Mouse (Mus musculus): ENCODE results near the gene Gramd1b. TPM values are rescaled to one million over a fixed set of nuclear protein-coding genes. Genes with fewer than 3 reads are reported as not detected.
A peak's percentile ranks its signal among the peaks of the same experiment; 100 is the strongest.

The Gramd1b gene
- polyA plus RNA-seq, 1 experiment from 2014 or later: 6.1 TPM

DNA sequence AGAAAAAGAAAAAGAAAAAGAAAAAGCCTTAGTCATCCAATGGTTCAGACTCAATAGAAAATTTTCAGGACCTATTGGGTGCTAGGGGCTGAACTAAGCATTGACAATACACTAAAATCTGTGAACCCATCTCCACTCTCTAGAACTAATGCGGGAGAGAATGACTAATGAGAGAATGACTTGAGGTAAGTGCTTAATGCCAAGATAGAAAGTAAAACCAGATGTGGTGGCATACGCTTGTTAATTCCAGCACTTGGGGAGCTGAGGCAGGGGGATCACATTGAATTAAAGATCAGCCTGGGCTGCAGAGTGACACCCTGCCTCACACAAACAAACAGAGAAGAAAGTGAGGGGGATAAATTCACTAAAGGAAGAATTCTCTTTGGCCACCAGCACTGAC is 131.0 kb downstream of the Gramd1b start:
- DNase-seq (ENCODE audit: low spot score): no peak

- DNase-seq (ENCODE audit: low spot score): no peak
Observed at GRCm38 (mm10) chr9:40399359-40399932, 131.7 kb downstream of the Gramd1b start.

GRCm38 (mm10) chr9:40397471-40398245 is 133.5 kb downstream of the Gramd1b start:
- no peak for DNase-seq (ENCODE audit: low spot score)

- peak; percentile 85 for DNase-seq (ENCODE audit: low spot score)
Observed at GRCm38 (mm10) chr9:40397036-40397435, 134.1 kb downstream of the Gramd1b start.

- no peak for DNase-seq (ENCODE audit: low spot score)
Observed at GRCm38 (mm10) chr9:40396171-40396570, 135.0 kb downstream of the Gramd1b start.

DNA sequence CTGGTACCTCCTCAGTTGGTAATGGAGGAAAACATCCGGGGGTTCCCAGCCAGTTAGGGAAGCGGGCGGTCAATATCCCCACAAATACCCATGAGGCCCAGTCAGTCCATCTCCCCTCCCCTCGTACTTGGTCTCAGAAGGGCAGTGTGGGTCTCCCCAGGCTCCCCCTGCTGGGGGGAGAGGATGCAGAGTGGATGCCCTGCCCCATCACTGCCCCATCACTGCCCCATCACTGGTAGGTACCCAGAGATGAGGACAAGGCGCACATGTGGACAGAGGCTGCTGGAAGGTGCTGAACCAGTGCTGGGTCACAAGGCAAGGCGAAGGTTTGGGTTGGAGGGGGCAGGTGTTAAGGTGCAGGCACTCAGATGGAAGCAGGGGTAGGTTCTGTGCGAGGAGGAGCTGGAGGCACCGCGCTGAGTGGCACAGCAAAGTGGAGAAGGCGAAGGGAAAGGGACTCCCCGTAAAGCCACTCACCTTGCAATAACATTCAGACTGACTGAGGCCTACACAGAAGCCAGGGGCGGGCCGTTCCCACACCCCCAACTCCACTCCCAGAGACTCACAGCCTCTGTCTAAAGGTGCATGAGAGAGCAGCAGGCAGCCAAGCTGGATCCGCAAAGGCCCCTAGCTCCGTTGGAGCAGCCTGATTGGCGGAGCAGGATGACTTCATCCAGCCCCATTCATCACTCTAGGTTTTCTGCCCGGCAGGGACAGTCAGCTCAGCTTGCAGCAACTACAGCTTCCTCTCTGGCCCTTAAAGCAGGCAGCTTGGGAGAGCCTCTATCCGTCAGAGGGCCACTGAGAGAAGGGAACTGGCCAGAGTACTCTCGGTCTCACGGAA is 139.1 kb downstream of the Gramd1b start:
- no peak for DNase-seq (ENCODE audit: low spot score)

- DNase-seq (ENCODE audit: low spot score): no peak
Observed at GRCm38 (mm10) chr9:40391359-40391758, 139.8 kb downstream of the Gramd1b start.

DNA sequence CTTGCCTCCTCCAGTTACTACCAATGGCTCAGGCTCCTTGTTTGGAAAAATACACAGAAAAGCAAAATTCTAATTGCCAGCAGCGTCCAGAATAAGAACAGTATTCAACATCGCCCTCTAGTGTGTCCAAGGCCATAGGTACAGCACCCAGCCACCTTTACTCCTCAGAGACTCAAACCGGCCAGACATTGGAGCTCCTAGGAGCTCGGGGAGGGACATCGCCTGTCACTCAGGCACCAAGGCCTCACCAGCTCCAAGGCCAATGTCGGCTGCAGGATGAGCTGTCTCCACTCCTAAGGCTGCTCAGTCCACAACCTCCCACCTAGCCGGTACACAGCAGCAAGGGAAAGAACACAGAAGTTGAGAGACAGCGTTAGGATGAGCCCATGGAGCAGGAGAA is 140.3 kb downstream of the Gramd1b start:
- no peak for DNase-seq (ENCODE audit: low spot score)

- DNase-seq (ENCODE audit: low spot score): no peak
Observed at GRCm38 (mm10) chr9:40390396-40390760, 140.8 kb downstream of the Gramd1b start.

DNA sequence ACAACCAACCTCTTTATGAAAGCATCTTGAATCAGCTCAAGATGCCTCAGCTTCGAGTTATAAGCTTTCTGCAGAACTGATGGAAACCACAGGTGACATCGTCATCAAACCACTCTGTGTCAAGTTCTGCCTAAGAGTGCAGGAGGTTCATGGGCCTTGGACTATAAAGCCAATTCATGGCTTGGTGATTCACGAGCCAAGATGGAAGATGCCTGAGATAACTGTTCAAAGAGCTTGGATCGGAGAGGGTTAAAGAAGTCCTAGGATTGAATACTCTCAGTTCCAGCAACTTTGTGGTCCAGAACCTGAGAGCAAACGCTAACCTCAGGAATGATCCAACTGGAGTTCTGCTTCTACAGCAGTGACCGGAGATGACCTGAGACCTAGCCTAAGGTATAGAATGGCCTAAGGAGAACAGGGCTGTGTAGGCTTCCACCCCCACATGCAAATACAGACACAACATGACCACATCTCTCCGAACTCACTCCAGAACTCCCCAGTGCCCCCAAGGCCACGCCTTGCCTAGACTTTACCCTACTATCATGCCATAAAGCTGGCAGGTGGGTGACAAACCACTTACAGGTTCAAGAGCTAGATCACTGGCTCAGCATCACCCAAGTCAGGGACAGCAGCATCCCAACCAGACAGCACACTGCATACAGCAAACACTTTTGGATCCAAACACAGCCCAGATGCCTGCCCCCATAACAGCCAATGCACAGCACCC is 141.4 kb downstream of the Gramd1b start:
- no peak for DNase-seq (ENCODE audit: low spot score)

- no peak for DNase-seq (ENCODE audit: low spot score)
Observed at GRCm38 (mm10) chr9:40389175-40389574, 142.0 kb downstream of the Gramd1b start.

- no peak for DNase-seq (ENCODE audit: low spot score)
Observed at GRCm38 (mm10) chr9:40384781-40385180, 146.4 kb downstream of the Gramd1b start.

- no peak for DNase-seq (ENCODE audit: low spot score)
Observed at GRCm38 (mm10) chr9:40382508-40382907, 148.7 kb downstream of the Gramd1b start.

DNA sequence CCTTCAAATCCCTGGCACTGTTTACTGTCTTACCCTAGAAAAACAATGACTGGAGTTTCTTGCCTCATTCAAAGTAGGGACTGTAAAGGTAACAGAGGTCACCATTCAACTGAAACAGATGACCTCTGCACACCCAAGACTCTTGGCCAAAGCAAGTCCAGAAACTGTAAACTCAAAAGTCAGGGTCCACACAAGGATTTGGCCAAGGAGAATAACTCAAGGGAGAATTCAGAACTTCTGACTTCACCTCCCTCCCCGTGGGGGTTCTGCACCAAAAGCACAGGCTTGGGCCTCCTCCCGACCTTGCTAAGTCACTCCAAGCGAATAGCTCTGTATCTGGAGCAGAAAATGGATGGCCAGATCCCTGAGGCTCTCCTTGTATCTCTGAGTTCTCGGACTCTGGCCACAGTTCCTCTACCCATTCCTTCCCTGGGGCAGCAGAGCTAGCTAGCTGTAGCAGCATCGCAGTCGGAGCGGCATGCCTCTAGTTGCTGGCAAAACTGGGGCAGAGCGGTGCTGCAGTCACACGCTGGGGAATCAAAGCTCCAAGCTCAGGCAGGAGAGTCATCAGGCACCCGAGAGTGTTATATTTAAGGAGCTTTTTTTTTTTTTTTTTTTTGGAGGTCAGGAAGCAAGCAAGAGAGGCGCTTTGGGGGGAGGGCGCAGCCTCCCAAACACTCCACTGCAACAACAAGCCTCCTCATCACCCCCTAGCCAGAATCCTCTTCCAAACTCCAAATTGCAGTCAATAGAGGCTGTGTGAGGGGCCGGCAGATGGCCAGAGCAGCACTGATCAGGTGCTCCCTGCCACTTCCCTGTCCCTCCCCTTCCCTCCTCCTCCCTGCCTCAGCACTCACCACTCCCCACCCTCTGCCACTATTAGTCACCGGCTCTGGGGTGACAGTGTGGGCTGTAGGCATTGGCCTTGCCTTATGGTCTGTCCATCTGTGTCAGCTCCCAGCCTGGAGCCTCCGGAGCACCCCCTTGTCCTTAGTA is 149.5 kb downstream of the Gramd1b start:
- DNase-seq (ENCODE audit: low spot score): no peak

- DNase-seq (ENCODE audit: low spot score): no peak
Observed at GRCm38 (mm10) chr9:40376711-40377410, 154.3 kb downstream of the Gramd1b start.

DNA sequence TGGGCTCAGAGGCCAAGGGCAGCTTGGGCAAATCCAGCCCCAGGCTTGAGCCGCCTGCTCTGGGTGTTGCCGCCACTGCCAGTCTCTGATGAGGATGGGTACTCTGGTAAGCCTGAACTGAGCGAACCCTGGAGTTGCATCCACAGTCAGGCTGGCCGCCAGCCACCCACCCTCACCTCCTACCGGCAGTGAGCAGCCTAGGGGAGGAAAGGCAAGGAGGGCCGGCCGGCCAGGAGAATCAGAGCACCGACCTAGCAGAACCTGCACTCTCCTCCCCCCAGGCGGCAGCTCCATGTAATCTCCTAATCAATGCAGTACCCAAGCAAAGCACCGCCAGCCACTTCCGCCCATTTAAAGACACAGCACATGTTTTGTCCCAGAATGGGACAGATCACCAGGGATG is 155.0 kb downstream of the Gramd1b start:
- no peak for DNase-seq (ENCODE audit: low spot score)

DNA sequence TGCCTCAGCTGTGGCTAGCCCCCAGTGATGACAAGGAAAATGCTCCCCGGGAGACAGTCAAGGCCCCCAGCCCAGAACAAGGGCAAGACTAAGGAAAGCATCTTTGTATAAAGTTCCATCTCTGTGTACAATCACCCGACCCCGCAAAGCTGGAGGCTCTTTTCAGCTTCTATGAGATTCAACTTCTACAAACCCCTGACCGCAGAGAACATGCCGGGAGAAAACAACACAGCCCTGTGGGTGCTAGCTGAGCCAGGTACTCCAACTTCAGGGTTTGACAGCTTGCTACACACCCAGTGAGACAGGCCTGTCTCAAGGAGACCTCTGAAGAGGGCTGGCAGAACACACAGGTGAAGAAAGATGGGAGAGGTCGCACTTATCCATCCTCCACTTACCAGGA is 155.7 kb downstream of the Gramd1b start:
- no peak for DNase-seq (ENCODE audit: low spot score)

DNA sequence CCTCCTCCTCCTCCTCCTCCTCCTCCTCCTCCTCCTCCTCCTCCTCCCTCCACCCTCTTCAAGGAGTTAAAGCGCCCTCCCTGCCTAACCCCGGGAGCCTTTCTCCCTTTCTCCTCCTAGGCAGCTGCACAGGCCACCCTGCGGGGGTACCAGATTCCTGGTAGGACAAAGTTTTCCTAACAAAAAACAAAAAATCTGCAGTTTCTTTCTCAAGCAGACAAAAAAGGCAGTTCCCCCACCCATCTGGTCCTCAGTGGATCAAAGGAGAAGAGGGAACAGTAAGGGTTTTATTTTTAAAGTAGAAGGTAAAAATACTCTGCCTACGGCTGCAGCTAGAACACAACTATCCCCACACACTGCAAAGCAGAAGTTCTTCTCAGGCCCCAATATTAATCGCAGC is 156.2 kb downstream of the Gramd1b start:
- DNase-seq (ENCODE audit: low spot score): no peak

DNA sequence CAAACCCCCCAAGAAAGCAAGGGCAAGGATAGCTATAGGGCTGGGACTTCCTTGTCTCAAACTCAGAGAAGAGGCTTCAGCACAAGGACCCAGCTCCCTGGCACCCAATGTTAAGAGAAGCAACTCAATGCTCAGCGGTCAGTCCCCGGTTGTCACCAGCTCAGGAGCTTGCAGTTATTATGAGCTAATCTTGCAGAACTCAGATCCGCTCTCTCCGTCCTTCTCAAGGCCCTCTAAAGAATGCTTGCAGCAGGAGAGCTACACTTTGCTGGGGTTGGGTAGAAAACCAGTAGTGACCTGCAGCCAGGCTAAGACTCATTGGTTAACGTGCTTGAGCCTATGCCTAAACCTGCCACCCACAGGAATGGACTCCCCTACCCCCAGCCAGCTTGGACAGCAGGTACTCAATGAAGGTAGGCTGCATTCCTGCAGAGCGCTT is 156.6 kb downstream of the Gramd1b start:
- no peak for DNase-seq (ENCODE audit: low spot score)

DNA sequence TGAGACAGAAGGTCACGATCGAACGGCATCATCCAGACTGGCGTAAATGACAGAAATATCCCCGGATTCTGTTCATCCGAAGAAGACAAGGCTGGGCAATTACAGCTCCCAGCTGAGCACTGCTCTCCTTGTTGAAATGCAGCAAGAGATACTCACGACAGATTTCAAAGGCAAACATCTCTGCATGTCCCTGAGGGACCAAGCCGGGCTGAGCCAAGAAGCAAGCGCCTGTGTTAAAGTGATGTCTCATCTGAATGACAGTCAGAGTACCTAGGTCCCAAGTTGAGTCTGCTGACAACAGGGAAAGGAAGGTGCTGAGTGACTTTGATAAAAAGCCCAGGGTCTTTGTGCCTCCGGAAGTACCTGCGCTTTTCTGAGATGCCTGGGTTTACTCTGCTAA is 157.1 kb downstream of the Gramd1b start:
- no peak for DNase-seq (ENCODE audit: low spot score)

Measured in thymus, postnatal 0 days (tissue).